Mouse (Mus musculus) embryonic stem cell, embryonic (primary cell): Measurements from ENCODE around the gene Tle3.

Experiments used
- CTCF ChIA-PET, 4 experiments: fragments of 300-600 bp in 2 of 4; fragments of 350-600 bp in 2 of 4; sonication (Branson Sonifier 250); formaldehyde crosslinking; loops; one replicate each; lab custom pipeline; 2022; ENCODE audit warnings: inconsistent platforms in 2 of 4; lab: Charles Lee
- POLR2A ChIA-PET, 4 experiments: fragments of 300-600 bp in 2 of 4; fragments of 350-600 bp in 2 of 4; sonication (Branson Sonifier 250); formaldehyde crosslinking; loops; one replicate each; lab custom pipeline; 2022; ENCODE audit warnings: antibody characterized with exemption in 4 of 4, inconsistent platforms in 1 of 4; lab: Charles Lee

The Tle3 gene

GRCm38 (mm10) chr9:61379016-61379634, 7.0 kb downstream of the Tle3 start:
- POLR2A ChIA-PET: interaction anchor here in 3 of 4 experiments (0.6 to 14.9 kb wide), 34 partner anchors 8 to 218 kb away, joined by 3 to 217 read pairs (median 6); partner anchors contain the start of gene Tle3 (in 1 of the 3)
- CTCF ChIA-PET: interaction anchor here in 1 of 4 experiments (0.6 kb wide), 1 partner anchor 792 kb away, joined by 4 read pairs; no protein-coding TSS in a partner anchor

- ChIA-PET CTCF (interaction anchor here in 1 of 4 experiments (0.7 kb wide), 1 partner anchor 83 kb away, joined by 3 read pairs; no protein-coding TSS in a partner anchor), POLR2A (interaction anchor here (0.6 to 14.9 kb wide), 11 partner anchors 10 to 615 kb away, joined by 3 to 217 read pairs (median 3); partner anchors contain the start of gene Tle3 (in 1 of the 4))
Measured at GRCm38 (mm10) chr9:61380258-61381062, 8.3 kb downstream of the Tle3 start.

- ChIA-PET CTCF (interaction anchor here in 1 of 4 experiments (0.6 kb wide), 1 partner anchor 65 kb away, joined by 4 read pairs; no protein-coding TSS in a partner anchor), POLR2A (interaction anchor here (0.6 to 14.9 kb wide), 9 partner anchors 10 to 288 kb away, joined by 3 to 217 read pairs (median 22); partner anchors contain the start of gene Tle3 (in 1 of the 4))
Measured at GRCm38 (mm10) chr9:61381063-61381408, 8.9 kb downstream of the Tle3 start.

- ChIA-PET POLR2A (interaction anchor here in 3 of 4 experiments (0.6 to 14.9 kb wide), 11 partner anchors 10 to 288 kb away, joined by 3 to 217 read pairs (median 12); partner anchors contain the start of gene Tle3 (in 1 of the 3)), CTCF (interaction anchor here in 1 of 4 experiments (0.6 kb wide), 1 partner anchor 64 kb away, joined by 4 read pairs; no protein-coding TSS in a partner anchor)
Measured at GRCm38 (mm10) chr9:61381445-61381844, 9.3 kb downstream of the Tle3 start.

GRCm38 (mm10) chr9:61382595-61383186, 10.5 kb downstream of the Tle3 start:
- CTCF ChIA-PET: interaction anchor here in 1 of 4 experiments (0.7 kb wide), 1 partner anchor 1050 kb away, joined by 3 read pairs; no protein-coding TSS in a partner anchor
- POLR2A ChIA-PET: interaction anchor here (0.6 to 7.9 kb wide), 23 partner anchors 10 to 528 kb away, joined by 3 to 119 read pairs (median 4); partner anchors contain the start of gene Tle3 (in 3 of the 4)

GRCm38 (mm10) chr9:61384101-61384500, 11.9 kb downstream of the Tle3 start:
- ChIA-PET CTCF (no interaction called here), POLR2A (interaction anchor here in 3 of 4 experiments (0.6 to 7.9 kb wide), 21 partner anchors 10 to 470 kb away, joined by 3 to 119 read pairs (median 5); partner anchors contain the start of gene Tle3 (in 1 of the 3))

GRCm38 (mm10) chr9:61384646-61385443, 12.7 kb downstream of the Tle3 start:
- ChIA-PET CTCF (interaction anchor here in 2 of 4 experiments (0.6 kb wide), 2 partner anchors 349 to 1138 kb away, joined by 3 to 9 read pairs; no protein-coding TSS in a partner anchor), POLR2A (interaction anchor here in 3 of 4 experiments (0.6 to 12.7 kb wide), 23 partner anchors 8 to 528 kb away, joined by 3 to 217 read pairs (median 6); partner anchors contain the start of gene Tle3 (in 2 of the 3))

- ChIA-PET CTCF (interaction anchor here in 3 of 4 experiments (0.6 to 1.6 kb wide), 3 partner anchors 15 to 1137 kb away, joined by 3 to 9 read pairs (median 3); no protein-coding TSS in a partner anchor), POLR2A (interaction anchor here in 3 of 4 experiments (0.6 to 12.7 kb wide), 16 partner anchors 9 to 527 kb away, joined by 3 to 217 read pairs (median 4); partner anchors contain the start of gene Tle3 (in 2 of the 3))
Measured at GRCm38 (mm10) chr9:61385753-61386152, 13.6 kb downstream of the Tle3 start.

GRCm38 (mm10) chr9:61386314-61386713, 14.1 kb downstream of the Tle3 start:
- CTCF ChIA-PET: interaction anchor here in 2 of 4 experiments (0.6 to 1.6 kb wide), 2 partner anchors 8 to 16 kb away, joined by 3 to 4 read pairs; no protein-coding TSS in a partner anchor
- POLR2A ChIA-PET: interaction anchor here in 3 of 4 experiments (0.8 to 12.7 kb wide), 18 partner anchors 9 to 273 kb away, joined by 3 to 217 read pairs (median 4); partner anchors contain the start of gene Tle3 (in 2 of the 3)

- CTCF ChIA-PET: interaction anchor here in 2 of 4 experiments (0.5 to 1.0 kb wide), 2 partner anchors 230 to 307 kb away, joined by 3 read pairs; no protein-coding TSS in a partner anchor
- POLR2A ChIA-PET: interaction anchor here in 3 of 4 experiments (0.8 to 12.7 kb wide), 19 partner anchors 8 to 331 kb away, joined by 3 to 217 read pairs (median 4); partner anchors contain the start of gene Tle3 (in 2 of the 3)
Measured at GRCm38 (mm10) chr9:61387797-61388196, 15.6 kb downstream of the Tle3 start.

GRCm38 (mm10) chr9:61388214-61388613, 16.0 kb downstream of the Tle3 start:
- ChIA-PET POLR2A (interaction anchor here (0.7 to 12.7 kb wide), 20 partner anchors 8 to 331 kb away, joined by 3 to 217 read pairs (median 4); partner anchors contain the start of gene Tle3 (in 2 of the 4)), CTCF (interaction anchor here in 2 of 4 experiments (0.5 to 1.0 kb wide), 4 partner anchors 10 to 307 kb away, joined by 3 to 5 read pairs (median 3); no protein-coding TSS in a partner anchor)

- POLR2A ChIA-PET: interaction anchor here (0.5 to 12.7 kb wide), 21 partner anchors 9 to 332 kb away, joined by 3 to 217 read pairs (median 4); partner anchors contain the start of gene Tle3 (in 2 of the 4)
- CTCF ChIA-PET: interaction anchor here in 2 of 4 experiments (0.5 to 1.0 kb wide), 3 partner anchors 11 to 306 kb away, joined by 3 to 5 read pairs (median 3); no protein-coding TSS in a partner anchor
Measured at GRCm38 (mm10) chr9:61388689-61389403, 16.7 kb downstream of the Tle3 start.

- ChIA-PET POLR2A (interaction anchor here in 2 of 4 experiments (0.6 to 12.7 kb wide), 7 partner anchors 11 to 60 kb away, joined by 3 to 217 read pairs (median 38); partner anchors contain the start of gene Tle3 (in 2 of the 2)), CTCF (no interaction called here)
Measured at GRCm38 (mm10) chr9:61389404-61389701, 17.2 kb downstream of the Tle3 start.

- ChIA-PET POLR2A (interaction anchor here in 3 of 4 experiments (0.7 to 12.7 kb wide), 13 partner anchors 8 to 79 kb away, joined by 3 to 217 read pairs (median 6); partner anchors contain the start of gene Tle3 (in 1 of the 3)), CTCF (no interaction called here)
Measured at GRCm38 (mm10) chr9:61391570-61392337, 19.6 kb downstream of the Tle3 start.

GRCm38 (mm10) chr9:61392338-61392620, 20.1 kb downstream of the Tle3 start:
- POLR2A ChIA-PET: interaction anchor here in 3 of 4 experiments (0.7 to 12.7 kb wide), 14 partner anchors 8 to 79 kb away, joined by 3 to 217 read pairs (median 6); partner anchors contain the start of gene Tle3 (in 1 of the 3)
- CTCF ChIA-PET: no interaction called here
